Mouse (Mus musculus): ENCODE measurements around the gene Gm38392.
"Not testable (repeated sequence)": the region's sequence is repeated elsewhere in the genome, so short reads cannot be mapped to it uniquely, and the experiment has no call there.

Gm38392 gene

GRCm38 (mm10) chr3:88276529-88277143, 10.4 kb downstream of the Gm38392 start:
- peak in 1 of 2 experiments; percentile 49 for DNase-seq

GRCm38 (mm10) chr3:88276121-88276520, 10.9 kb downstream of the Gm38392 start:
- DNase-seq: no peak

DNA sequence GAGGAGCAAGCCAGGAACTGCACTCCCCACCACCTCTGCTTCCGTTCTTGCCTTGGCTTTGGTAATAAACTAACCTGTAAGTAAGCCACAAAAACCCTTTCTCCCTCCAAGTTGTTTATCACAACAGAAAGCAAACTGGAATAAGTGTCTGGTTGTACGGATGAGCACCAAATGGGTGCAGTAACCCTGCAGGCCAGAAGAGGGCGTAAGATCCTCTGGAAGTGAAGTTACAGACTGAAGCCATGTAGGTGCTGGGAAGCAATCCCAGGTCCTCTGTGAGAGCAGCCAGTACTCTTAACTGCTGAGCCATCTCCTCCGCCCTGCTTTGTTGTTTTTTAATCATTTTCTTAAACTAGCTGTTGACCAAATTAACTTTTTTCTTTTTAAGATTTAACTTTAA, 13.0 kb downstream of the Gm38392 start:
- no peak for DNase-seq

DNA sequence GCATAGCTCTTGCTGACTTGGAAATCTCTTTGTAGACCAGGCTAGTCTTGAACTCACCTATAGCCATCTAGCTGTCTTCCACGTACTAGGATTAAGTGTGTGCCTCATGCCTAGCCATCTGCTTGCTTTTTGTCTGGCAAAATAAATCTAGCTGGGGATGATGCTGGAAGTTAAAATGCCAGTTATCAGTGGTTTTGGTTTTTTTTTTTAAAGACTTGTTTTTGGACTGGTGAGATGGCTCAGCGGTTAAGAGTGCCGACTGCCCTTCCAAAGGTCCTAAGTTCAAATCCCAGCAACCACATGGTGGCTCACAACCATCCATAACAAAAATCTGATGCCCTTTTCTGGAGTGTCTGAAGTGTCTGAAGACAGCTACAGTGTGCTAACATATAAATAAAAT, 15.2 kb downstream of the Gm38392 start:
- no peak for DNase-seq

GRCm38 (mm10) chr3:88271298-88271697, 15.7 kb downstream of the Gm38392 start:
- not testable (repeated sequence) for DNase-seq

- DNase-seq: no peak
Measured at GRCm38 (mm10) chr3:88268991-88269390, 18.0 kb downstream of the Gm38392 start.

GRCm38 (mm10) chr3:88268014-88268413, 19.0 kb downstream of the Gm38392 start:
- DNase-seq: not testable (repeated sequence)

DNA sequence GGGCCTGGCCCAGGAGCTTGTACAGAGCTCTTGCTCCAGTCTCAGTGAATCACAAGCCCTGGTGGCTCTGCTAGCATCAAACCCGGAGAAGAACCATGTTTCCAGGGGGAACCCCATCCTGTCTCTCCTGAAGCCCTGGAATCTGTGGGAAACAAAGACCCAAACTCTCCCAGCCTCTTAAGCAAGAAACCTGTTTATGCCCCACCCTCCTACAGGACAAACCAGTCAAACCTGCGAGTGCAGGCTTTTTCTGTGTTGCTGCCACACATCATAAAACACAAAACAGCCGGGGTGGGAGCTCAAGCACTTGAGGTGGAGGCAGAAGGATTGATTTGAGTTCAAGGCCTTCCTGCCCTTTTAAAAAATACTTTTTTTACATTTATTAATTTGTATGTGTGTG, 24.7 kb downstream of the Gm38392 start:
- DNase-seq: no peak

- DNase-seq: peak in 1 of 2 experiments; percentile 38
Measured at GRCm38 (mm10) chr3:88256382-88256781, 30.6 kb downstream of the Gm38392 start.

- DNase-seq: no peak
Measured at GRCm38 (mm10) chr3:88255950-88256349, 31.1 kb downstream of the Gm38392 start.

DNA sequence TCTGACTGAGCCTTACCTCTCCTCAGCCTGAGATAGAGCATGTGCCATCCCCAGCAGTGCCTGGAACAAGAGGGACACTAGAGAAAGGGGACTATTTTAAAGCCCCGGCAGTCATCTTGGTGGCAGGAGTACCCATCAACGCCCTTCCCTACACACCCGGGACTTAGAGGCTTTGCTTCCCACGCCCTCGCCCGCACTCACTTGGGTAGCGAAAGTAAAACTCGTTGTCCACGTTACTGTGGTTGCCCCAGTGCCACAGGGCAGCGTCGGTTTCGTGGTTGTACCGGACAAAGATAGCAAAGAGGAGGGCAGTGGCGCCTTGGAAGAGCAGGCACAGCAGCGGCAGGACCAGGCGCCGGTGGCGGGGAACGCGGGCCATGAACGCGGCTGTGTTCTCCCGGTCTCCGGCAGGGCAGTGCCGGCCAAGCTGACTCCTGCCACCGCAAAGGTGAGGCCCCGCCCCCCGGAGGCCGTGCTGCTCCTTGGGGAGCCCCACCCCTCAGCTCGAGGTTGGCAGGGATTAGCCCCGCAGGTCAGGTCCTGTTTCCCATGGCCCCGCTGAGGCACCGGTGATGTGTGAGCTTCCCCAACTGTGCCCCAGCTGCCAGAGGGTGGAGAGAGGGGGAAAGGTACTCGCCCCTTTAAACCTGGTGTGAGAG, 32.6 kb downstream of the Gm38392 start, which contains the start of gene Rhbg:
TSS of gene Rhbg (minus strand) at position 442 of the 659 bp plus-strand sequence.
- DNase-seq: peak; percentile 84 to 91

- DNase-seq: peak in 1 of 2 experiments; percentile 25
Measured at GRCm38 (mm10) chr3:88252739-88253138, 34.3 kb downstream of the Gm38392 start.

DNA sequence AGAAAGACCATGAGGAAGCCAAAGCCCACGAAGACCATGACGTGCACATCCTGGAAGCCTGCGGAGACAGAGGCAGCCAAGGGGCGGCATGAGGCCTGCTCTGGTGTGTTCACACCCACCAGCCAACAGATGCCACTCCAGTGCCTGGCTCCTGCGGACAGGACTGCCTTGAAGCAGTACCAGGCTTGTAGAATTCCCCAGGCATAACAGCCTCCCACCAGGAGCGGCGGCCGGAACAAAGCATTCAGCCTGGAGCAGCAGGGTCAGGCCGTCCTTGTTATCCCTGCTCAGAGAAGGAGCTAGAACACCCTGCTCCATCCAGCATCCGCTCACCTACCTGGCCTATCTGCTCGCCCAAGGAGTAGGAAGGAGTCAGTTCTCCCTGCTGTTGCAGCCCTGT, 38.6 kb downstream of the Gm38392 start:
- peak in 1 of 2 experiments; percentile 40 for DNase-seq

DNA sequence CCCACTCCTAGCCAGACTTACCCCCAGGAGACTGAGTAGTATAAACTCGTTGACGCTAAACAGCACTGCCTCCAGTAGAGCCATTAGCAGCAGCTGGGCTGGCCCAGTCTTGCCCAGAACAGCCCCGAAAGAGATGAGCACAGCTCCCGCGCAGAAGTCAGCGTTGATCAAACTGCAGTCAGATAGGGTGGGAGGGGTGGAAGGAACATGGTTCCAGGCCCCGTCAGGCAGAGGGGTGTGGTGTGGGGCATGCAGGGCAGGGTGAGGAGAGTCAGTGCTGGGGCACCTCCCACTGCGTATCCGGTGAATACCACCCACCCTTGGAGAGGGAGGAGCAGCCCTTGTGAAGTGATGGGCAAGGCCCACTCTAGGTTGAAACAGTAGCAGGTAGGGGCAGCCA, 39.3 kb downstream of the Gm38392 start:
- peak in 1 of 2 experiments; percentile 35 for DNase-seq

DNA sequence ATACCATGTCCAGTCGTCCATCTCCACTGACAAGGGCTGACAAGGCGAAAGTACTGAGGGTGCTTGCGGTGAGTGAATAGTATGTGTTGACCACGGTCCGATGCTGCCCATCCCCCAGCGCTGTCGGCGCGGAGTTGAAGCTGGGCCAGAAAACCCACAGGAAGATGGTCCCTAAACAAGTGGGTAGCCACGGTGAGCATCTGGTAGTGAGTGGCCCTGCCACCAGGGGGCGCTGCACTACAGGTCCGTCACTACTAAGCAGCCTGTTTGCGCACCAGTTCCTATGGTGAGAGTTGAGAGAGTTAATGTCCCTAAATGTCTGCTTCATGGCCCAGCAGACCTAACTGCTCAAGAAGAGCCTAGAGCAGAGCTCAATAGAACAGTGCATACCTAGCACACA, 41.2 kb downstream of the Gm38392 start:
- DNase-seq: peak; percentile 74 to 80

DNA sequence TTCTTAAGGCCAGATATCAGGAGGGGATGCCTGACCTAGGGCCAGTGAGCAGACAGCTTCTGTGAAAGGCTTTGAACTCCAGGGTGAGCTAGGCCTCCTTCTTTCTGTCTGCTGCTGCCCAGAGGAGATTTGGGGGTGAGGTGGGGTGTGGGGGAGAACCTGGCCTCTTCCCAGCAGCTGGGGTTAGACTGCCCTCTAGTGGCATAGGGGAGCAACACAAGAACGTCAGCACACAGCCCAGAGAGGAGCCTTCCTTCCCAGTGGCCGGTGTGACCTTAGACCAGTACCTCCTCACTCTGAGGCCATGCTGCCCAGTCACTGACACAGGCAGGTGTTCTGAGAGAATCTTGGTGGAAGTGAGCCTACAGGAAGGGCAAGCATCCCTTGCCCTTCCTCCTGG, 42.9 kb downstream of the Gm38392 start:
- peak; percentile 52 to 56 for DNase-seq

GRCm38 (mm10) chr3:88242531-88242930, 44.5 kb downstream of the Gm38392 start:
- peak; percentile 74 to 86 for DNase-seq

GRCm38 (mm10) chr3:88241045-88241786, 45.8 kb downstream of the Gm38392 start:
- DNase-seq: no peak

- no peak for DNase-seq
Measured at GRCm38 (mm10) chr3:88239446-88239845, 47.6 kb downstream of the Gm38392 start.

DNA sequence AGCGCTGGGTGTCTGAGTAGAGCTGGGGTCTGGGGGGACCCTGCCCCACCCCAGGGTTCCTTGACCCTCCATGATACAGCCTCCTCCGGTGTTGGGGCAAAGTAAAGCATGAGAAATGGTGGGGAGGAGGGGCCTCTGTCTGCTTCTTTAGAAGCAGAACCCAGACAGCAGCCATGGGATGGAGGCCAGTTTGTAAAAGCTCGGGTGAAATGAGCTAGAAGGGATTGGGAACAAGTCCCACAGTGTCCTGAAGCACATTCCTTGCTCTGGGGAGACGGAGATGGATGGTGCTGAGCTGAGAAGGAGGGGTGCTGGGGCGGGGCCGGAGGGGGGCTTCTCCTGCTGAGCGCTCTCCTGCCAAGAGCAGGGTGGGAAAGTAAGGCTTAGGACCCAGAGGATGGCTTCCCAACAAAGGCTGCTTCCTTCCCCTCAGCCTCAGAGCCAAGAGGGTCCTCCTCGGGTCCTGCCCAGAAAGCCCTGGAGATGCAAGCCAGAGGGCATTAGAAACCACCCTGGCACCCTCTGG, 48.1 kb downstream of the Gm38392 start:
- DNase-seq: no peak

GRCm38 (mm10) chr3:88237556-88238194, 49.3 kb downstream of the Gm38392 start:
- peak; percentile 43 to 61 for DNase-seq

GRCm38 (mm10) chr3:88237161-88237555, 49.9 kb downstream of the Gm38392 start:
- DNase-seq: no peak

DNA sequence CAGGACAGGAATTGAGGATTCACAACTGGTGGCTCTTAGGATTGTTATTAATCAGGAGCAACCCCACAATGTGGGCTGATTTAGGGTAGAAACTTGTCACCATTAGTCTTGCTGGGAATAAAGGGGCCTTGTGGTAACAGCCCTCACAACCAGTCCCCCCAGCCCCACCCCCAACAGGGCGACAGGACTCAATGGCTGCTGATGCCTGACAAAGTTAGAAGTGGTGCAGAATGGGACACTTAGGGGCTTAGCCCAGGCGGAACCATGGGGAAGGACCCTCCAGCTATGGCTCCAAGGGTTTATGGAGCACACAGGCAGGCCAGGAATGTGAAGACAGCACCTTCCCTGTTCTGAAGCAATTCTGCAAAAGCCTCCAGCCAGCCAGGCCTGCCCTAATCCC, 51.4 kb downstream of the Gm38392 start:
- DNase-seq: no peak

Measured in kidney, postnatal 25 days (tissue).